Mouse (Mus musculus) cerebellum, postnatal 14 days (tissue): Measurements from ENCODE around the gene Syt17.
"Not testable (repeated sequence)": the region's sequence is repeated elsewhere in the genome, so short reads cannot be mapped to it uniquely, and the experiment has no call there.

ENCODE experiments used
- DNase-seq, 2 experiments: peaks; one replicate each; pipeline ENCODE4 v3.0.0; 2021; ENCODE audit warnings: mixed read lengths in 2 of 2

The Syt17 gene

DNA sequence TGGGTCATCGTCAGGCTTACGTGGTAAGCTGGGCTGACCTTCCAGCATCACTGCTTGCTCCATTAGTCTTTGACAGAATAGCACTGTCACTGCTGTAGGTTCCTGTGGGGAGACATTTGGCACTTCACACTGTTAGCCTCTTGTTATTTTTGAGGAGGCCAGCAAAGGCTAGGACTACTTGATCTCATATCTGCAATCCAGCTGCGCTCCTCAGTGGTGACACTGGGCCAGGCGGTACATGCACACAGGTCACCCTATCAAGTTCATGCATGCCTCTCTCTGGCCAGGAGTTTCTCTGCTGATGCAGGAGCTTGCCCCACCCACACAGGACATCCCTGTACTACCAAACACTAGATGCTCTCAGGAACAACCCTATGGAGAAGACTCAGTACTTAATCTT, 71.4 kb downstream of the Syt17 start:
- no peak for DNase-seq

DNA sequence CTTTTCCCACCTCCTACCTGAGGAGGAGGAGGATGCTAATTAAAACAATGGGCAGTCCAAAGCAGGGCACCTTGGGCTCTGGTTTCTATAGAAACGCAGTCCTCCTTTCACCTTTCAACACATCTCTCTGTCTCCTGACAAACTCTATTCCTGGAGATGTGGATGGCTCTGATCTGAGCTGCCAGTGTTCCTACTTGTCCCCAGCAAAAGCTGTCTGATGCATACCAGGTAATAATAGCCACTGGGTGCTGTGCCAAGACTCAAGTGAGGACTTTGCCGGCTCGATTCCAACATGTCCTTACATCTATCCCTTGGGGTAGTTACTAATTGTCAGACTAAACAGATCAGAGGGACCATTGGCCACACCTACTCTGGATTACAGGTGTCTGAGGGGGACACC, 72.7 kb downstream of the Syt17 start:
- DNase-seq = no peak

DNA sequence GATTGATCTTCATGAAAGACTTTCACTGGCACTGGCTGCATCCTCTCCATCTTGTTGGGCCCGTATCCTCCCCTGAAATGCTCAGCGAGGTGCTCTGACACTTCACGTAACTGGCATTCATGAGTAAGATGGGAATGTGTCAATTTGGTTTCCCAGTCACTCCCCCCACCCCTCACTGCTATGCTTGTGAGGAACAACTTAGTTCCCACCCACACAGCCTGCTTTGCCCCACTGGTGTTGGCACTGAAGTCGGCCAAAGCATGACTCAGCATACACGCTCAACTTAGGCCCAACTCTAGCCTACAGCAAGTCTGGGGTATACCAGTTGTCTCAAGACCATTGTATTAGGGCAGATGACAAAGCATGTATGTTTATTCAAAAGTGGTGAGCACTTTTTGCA, 76.7 kb downstream of the Syt17 start:
- no peak for DNase-seq

DNA sequence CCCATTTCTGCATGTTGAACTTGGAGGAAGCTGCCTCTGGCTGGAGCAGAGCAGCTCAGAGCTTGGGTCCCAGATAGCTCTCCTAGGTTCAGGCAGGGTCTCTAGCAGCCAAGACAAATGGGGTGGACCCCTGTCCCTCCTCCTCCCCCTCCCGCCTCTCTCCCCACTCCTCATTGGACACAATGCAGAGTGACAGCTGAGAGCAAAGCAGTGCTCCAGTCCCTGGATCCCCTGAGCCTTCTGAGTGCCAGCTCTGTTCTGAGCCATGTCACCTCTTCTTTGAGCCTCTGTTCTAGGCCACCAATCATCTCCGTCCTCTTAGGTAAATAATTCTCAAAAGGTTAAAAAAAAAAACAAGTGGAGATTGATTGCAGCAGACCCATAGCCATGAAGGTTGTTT, 78.3 kb downstream of the Syt17 start:
- peak; percentile 6 for DNase-seq

DNA sequence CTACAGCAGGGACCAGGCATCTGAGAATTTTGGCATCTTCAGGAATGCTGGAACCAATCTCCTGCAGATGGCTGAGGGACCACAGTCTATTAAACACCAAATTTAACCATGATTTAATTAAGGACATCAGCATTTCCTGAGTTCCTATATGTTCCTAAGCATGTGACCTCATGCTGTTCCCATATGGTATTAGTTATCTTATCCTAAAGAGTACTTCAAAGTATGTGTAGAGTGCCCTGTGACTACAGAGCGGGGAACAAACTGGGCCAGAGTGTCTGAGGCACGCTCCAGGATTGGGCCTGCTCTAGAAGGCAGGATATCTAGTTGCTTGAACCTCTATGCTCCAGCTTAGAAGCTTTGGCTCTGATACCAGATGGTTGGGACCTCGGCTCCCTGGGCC, 82.1 kb downstream of the Syt17 start:
- no peak for DNase-seq

DNA sequence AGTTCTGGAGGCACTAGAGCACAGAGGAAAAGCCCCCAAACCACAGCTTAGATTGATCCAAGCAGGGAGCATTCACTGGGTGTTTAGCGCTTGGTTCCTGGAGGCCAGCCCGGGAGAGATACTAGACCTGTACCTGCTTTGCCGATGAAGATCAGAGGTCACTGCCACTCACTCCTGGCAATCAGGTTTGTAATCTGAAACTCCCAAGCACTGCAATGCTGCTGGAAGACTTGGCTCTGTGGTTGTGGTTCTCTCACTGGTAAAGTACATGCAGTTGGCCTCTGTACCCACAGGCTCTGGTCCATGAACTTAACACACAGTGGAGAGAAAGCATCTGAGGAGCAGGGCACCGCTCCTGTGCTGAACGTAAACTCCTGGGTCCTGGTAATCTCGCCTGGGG, 82.8 kb downstream of the Syt17 start:
- no peak for DNase-seq

DNA sequence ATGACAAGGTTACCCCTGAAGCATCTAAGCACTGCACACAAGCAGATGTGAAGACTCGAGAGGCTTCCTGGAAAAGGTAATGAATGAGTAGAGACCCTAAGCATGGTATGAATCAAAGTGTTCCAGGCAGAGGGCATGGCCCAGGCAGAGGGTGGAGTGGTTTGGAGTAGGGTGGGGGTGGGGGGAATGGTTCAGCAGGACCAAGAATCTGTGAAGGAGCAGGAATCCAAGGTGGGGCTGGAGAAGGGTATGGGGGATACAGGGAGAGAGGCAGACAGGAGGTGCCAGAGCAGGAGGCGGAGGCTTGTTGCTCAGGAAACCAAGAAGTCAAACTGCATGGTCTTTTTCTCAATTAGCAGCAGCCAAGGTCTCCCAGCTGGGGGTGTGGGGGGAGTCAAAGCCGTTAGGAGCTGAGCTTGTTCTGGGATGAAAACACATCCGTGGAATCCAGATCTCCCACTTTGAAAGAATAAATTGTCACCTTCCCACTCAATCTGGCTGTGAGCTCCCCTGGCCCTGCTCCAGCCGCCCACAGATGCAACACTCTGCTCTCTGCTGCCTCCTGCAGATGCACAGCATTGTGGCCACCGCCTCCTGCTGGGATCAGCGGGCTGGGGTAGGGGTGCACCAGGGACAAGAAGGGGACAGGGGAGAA, 83.5 kb downstream of the Syt17 start:
- DNase-seq = peak; percentile 20 to 41

DNA sequence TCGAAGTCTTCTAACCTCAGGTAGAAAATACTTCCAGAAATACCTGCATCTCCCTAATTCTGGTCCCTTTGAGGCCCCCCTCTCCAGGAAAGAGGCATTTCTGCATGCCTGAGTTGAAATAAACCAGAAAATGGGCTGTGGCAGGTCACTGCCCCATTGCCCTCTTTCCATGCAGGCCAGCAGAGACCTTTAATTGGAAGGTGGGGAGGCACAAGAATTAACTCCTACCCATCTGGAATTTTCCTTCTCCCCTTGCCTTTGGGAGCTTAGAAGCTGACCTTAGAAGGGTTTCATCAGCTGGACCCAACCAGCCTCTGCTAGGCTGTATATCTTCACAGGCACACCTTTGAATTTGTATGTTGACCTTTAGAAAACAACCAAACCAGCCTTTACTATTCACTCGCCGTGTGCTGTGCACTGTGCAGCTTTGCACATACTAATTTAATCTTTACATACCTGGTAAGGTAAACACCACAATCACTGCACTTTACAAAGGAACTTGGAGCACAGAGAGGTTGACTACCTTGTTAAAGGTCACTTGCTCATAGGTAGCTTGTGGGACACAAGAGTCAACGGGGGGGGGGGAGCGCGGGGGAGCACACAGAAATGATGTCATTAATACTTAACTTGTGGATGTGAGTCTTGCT, 84.3 kb downstream of the Syt17 start:
- DNase-seq = no peak

DNA sequence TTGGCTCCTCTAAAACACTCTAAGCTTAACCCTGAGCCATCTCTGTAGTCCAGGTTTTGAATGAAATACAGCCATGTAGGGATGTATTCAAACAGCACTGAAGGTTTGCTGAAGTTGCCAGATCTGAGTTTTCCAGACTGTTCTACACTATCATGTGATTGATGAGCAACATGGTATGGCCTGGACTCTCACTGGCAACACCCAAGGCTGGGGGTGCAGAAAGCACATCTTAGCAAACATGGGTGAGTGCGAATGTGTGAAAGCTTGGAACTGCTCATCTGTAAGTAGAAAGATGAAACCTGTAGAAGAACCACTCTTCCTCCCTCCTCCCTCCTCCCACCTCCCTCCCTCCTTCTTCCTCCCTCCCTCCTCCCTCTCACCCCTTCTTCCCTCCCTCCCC, 85.1 kb downstream of the Syt17 start:
- no peak for DNase-seq

DNA sequence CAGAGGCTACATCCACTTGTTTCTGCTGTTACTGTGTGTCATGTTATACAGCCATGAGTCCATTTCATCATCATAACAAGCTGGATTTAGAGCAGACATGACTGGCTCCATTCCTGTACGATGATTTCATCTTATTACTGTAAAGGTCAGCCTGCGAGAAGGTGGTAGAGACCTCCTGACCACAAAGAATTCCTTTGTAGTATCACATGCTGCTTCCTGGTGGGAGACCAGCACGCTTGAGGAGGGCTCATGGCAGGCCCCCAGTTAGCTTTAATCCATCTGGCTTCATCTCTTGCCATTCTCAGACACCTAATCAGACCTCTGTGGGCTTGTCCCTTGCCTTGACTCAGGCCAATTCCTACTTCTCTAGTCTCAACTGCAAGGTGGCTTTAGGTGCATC, 85.8 kb downstream of the Syt17 start:
- DNase-seq = no peak

DNA sequence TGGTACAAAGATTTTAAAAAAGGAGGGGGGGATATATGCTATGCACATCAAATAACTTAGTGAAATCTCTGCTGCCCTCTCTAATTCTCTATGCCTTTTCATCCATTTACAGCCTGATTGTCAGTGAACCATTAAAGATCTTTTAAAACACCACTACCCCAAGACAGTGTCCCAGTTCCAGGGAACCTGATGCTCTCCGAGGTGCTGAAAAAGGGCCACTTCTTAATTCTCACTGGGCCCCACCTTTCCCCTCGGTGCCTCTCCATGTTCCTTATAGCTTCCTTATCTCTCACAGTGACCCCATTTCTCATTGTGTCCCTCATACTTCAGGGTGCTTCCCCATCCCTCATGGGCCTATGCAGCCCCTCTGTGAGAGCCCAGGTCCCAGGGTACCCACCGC, 89.0 kb downstream of the Syt17 start:
- no peak for DNase-seq

DNA sequence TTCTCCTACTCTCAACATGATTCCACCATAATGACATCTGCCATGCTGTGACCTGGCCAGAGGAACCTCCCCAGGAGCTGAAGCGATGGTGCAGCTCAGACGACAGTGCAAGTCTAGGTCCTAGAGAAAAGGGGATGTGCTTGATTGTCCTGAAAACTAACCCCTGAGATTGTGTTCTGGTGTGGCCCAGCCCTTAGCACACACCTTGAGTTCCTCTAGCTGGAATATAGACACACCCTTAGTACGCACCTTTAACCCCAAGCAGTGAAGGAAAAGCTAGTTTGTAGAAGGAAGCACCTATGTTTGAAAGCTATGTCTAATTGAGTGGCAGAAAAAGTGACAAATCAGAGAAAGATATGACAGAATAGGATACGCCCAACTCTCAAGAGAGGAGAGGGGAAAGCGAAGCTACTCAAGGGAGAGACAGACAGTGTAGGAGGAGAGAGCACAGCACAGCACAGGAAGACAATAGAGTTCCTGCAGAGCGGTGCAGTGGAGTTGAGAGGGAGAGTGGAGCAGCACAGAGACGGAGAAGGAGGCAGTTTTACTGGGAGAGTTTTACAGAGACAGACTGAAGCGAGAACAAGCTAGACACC, 91.5 kb downstream of the Syt17 start:
- DNase-seq = not testable (repeated sequence)

DNA sequence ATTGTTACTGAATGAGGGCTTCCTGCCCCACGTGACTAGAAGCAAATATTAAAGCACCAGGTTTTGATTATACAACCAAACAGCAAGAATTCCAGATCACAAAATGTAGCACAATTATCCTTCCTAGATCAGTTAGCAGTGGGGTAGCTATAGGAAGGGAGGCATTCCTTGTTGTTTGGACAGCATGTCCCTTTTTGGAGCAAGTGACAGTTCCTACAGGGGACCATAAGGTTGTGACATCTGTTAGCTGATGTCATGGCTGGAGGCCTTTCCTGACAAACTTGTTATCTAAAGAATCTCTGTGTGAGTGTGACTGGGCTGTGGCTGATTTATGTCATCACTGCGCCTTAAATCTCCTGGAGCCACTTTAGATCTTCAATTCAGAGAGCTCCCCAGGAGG, 97.2 kb downstream of the Syt17 start:
- no peak for DNase-seq

DNA sequence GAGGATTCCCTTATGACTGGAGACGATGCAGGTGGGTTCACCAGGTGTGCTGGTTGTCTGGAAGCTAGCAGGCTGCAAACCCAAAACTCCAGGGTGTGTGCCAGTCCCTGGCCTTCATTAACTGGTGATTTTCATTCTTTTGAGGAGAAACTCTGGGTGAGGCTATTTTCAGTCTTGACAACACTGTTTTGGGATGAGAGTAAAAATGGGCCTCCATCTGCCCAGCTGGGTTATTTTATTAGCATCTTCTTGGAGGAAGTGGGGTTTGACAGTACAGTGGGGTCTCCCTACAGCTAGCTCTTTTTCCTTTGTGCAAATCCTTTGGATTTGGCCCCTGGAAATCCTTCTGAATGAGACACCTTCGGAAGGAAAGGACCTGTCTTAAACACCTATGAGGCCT, 101.1 kb downstream of the Syt17 start:
- no peak for DNase-seq

DNA sequence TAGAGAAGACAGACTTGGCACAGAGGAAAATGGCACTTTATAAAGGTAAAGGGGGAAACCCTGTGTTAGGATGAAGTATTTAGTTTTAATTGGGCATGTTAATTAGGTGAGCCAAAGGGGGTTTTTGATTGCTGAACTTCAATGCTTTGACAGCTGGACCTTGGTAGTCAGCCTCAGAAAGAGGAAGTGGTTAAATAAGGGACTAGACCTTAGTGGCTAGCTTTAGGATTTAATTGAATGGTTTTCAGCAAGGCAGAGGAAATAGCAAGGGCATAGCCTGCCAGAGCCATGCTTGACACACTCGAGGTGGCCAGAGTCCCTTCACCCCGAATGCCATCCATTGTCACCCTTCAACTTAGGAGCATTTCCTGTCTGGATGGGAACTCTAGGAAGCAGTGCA, 101.6 kb downstream of the Syt17 start:
- no peak for DNase-seq

DNA sequence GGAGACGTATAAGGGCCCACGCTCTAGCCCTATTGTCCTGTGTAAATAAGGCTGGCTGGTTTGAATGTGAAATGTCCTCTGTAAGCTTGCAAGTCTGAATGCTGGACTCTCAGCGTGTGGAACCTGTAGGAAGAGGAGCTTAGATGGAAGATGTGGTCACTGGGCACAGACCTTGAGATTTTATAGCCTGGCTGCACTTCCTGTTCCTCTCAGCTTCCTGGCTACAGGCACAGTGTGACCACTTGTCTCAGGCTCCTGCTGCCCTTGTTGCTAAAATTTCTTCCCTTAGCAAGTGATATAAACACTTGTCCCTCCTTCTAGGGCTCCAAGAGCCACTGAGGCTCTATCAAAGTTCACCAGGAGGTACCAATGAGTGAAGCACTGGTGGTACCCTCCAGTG, 102.6 kb downstream of the Syt17 start:
- no peak for DNase-seq

DNA sequence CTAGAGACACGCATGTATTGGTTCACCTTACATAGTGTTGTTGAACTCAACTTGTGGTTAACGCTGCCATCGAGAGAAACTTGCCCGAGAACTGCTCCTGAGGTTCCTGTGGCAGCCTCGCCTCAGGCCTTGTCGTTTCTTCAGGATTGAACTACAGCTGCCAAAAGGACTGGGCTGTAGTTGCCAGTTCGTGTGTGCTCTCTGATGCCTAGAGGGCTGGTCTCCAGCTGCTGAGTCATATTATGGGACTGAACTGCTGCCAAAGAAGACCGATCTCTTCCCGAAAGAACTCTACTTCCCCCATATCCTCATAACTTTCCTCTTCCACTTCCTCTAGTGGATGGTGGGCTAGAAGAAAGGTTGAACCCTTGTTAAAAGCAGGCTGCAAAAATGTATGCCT, 103.3 kb downstream of the Syt17 start:
- DNase-seq = no peak
